Mouse (Mus musculus) erythroblast, adult 5-6 weeks (primary cell): ENCODE results near the gene Gm17087. TPM values are rescaled to one million over a fixed set of nuclear protein-coding genes. Genes with fewer than 3 reads are reported as not detected.

Experiments used
- ATAC-seq: replicated peaks from 2 replicates; pipeline ENCODE4 v1.8.0; 2016; ENCODE audit warnings: moderate number of reproducible peaks, mild to moderate bottlenecking, moderate TSS enrichment, inconsistent platforms; ENCODE audit not compliant: poor library complexity, low FRiP score, severe bottlenecking
- total RNA-seq, 2 experiments: library from RNA; stranded (forward) in 1 of 2; stranded (reverse) in 1 of 2; fragments of 150-400 nt in 1 of 2; fragments of 200-764, 138-1000 nt in 1 of 2; gene quantifications; 2 replicates each; pipeline versions ENCODE4 v1.2.3 to v1.2.4; 2015 to 2017; ENCODE audit warnings: low replicate concordance in 2 of 2

Gm17087 gene
- not detected in 2 replicates for total RNA-seq (2015; ENCODE audit: low replicate concordance)
- total RNA-seq (2017; ENCODE audit: low replicate concordance) = not detected in 2 replicates

- ATAC-seq = no peak
These were observed at the start of gene Gm17087 for GRCm38 (mm10) chr17:8566850-8567249. Gm17087 (minus strand) TSS chr17:8566950.

GRCm38 (mm10) chr17:8613882-8614551, 47.3 kb upstream of the Gm17087 start:
- ATAC-seq = peak; percentile 74

- no peak for ATAC-seq
These were observed 45.2 kb upstream of the Gm17087 start for GRCm38 (mm10) chr17:8611916-8612315.

- ATAC-seq = no peak
These were observed 39.9 kb upstream of the Gm17087 start for GRCm38 (mm10) chr17:8606695-8607094.

- no peak for ATAC-seq
These were observed 39.2 kb upstream of the Gm17087 start for GRCm38 (mm10) chr17:8605921-8606320.

- ATAC-seq = no peak
These were observed 36.2 kb upstream of the Gm17087 start for GRCm38 (mm10) chr17:8602976-8603375.

- ATAC-seq = peak; percentile 79
These were observed 31.0 kb upstream of the Gm17087 start for GRCm38 (mm10) chr17:8597790-8598189.

- ATAC-seq = no peak
These were observed 25.9 kb upstream of the Gm17087 start for GRCm38 (mm10) chr17:8592427-8593277.

- ATAC-seq = no peak
These were observed 14.8 kb upstream of the Gm17087 start for GRCm38 (mm10) chr17:8581579-8581978.

GRCm38 (mm10) chr17:8580360-8580759, 13.6 kb upstream of the Gm17087 start:
- ATAC-seq = no peak

- ATAC-seq = no peak
These were observed 7.0 kb upstream of the Gm17087 start for GRCm38 (mm10) chr17:8573542-8574260.

GRCm38 (mm10) chr17:8562886-8563280, 3.9 kb downstream of the Gm17087 start:
- ATAC-seq = no peak

GRCm38 (mm10) chr17:8562101-8562885, 4.5 kb downstream of the Gm17087 start:
- ATAC-seq = no peak

- no peak for ATAC-seq
These were observed 8.8 kb downstream of the Gm17087 start for GRCm38 (mm10) chr17:8557926-8558325.

- ATAC-seq = no peak
These were observed 10.5 kb downstream of the Gm17087 start for GRCm38 (mm10) chr17:8556223-8556622.

- ATAC-seq = no peak
These were observed 11.0 kb downstream of the Gm17087 start for GRCm38 (mm10) chr17:8555785-8556184.

- ATAC-seq = no peak
These were observed 12.5 kb downstream of the Gm17087 start for GRCm38 (mm10) chr17:8554219-8554618.

GRCm38 (mm10) chr17:8553601-8554000, 13.1 kb downstream of the Gm17087 start:
- no peak for ATAC-seq

- no peak for ATAC-seq
These were observed 14.3 kb downstream of the Gm17087 start for GRCm38 (mm10) chr17:8552346-8553035.
